In genomic region chr1:34439215-34439960, GRCm38 (mm10) we compare ENCODE assay signal across 1 mouse cellular context.
A peak's percentile ranks its signal among the peaks of the same experiment; 100 is the strongest.
TF ChIP-seq lines count a peak whose summit lies in the region.

Gene Ccdc115 (minus strand): TSS chr1:34439672.
Gene Imp4 (plus strand): TSS chr1:34439851.

TF ChIP-seq in CH12.LX, 34 proteins besides CTCF, POLR2A, EP300 and RAD21 (continued from another document):
- TF ChIP-seq BHLHE40 (IDR thresholded peaks at IDR 0.05; ENCODE audit: low read depth, low read length) (peak; percentile 28), HCFC1 (IDR thresholded peaks at IDR 0.05; ENCODE audit: low read depth, low read length) (peak; percentile 87), ELF1 (IDR thresholded peaks at IDR 0.05; ENCODE audit: low read depth, low read length) (peak; percentile 96), ZMIZ1 (IDR thresholded peaks at IDR 0.05; ENCODE audit: low read depth, low read length) (peak; percentile 38; the same call in 1 of the 2 replicates), ZKSCAN1 (IDR thresholded peaks at IDR 0.05; ENCODE audit: borderline replicate concordance, low read depth, low read length) (no peak), E2F4 (IDR thresholded peaks at IDR 0.05; ENCODE audit: insufficient replicate concordance, low read depth, low read length) (0 out of 2 replicates have a peak, but pooled peaks have one; percentile 43), SMC3 (IDR thresholded peaks at IDR 0.05; ENCODE audit: low read depth, low read length) (no peak), RCOR1 (conservative IDR thresholded peaks at IDR 0.05; ENCODE audit: low read depth, low read length) (peak; percentile 94), USF1 (IDR thresholded peaks at IDR 0.05; ENCODE audit: low read depth, low read length) (peak; percentile 91), SIN3A (IDR thresholded peaks at IDR 0.05; ENCODE audit: low read length) (peak; percentile 92), UBTF (IDR thresholded peaks at IDR 0.05; ENCODE audit: low read depth, low read length) (no peak), JUND (conservative IDR thresholded peaks at IDR 0.05; ENCODE audit: low read depth, low read length) (no peak), TBP (conservative IDR thresholded peaks at IDR 0.05; ENCODE audit: low read depth, low read length) (peak; percentile 50; the same call in 1 of the 2 replicates), MXI1 (IDR thresholded peaks at IDR 0.05; ENCODE audit: low read depth, low read length) (peak; percentile 88), MAFK (IDR thresholded peaks at IDR 0.05; ENCODE audit: insufficient replicate concordance, low read length) (no peak), PAX5 (IDR thresholded peaks at IDR 0.05; ENCODE audit: low read length) (no peak), GABPA (IDR thresholded peaks at IDR 0.05; ENCODE audit: insufficient replicate concordance, low read depth, low read length) (no peak; the same call in 1 of the 2 replicates)
